Mouse (Mus musculus) embryonic facial prominence, embryonic 12.5 days (tissue): ENCODE measurements around the gene Smtnl1. TPM values are rescaled to one million over a fixed set of nuclear protein-coding genes. Genes with fewer than 3 reads are reported as not detected.

Experiments used
- ATAC-seq: fragments of 200-750 bp; cut with Nextera tagmentation; 2 replicates; pipeline ENCODE4 v1.8.0; 2017; ENCODE audit not compliant: insufficient number of reproducible peaks, insufficient read depth, low FRiP score, low TSS enrichment
- H3K27ac ChIP-seq: fragments of 300-500 bp; sonication (generic); 2 replicates; pipeline ENCODE4 v1.5.1; 2016; ENCODE audit warnings: mild to moderate bottlenecking
- H3K27me3 ChIP-seq: fragments of 300-500 bp; sonication (generic); 2 replicates; pipeline ENCODE4 v1.6.1; 2016; ENCODE audit warnings: mild to moderate bottlenecking, moderate library complexity
- H3K36me3 ChIP-seq: fragments of 300-500 bp; sonication (generic); 2 replicates; pipeline ENCODE4 v1.6.1; 2016; ENCODE audit warnings: mild to moderate bottlenecking
- H3K4me1 ChIP-seq: fragments of 300-500 bp; sonication (generic); 2 replicates; pipeline ENCODE4 v1.6.1; 2016
- H3K4me2 ChIP-seq: fragments of 300-500 bp; sonication (generic); replicated peaks from 2 replicates; pipeline ENCODE4 v1.6.1; 2016; ENCODE audit warnings: mild to moderate bottlenecking, moderate library complexity
- H3K4me3 ChIP-seq: fragments of 300-500 bp; sonication (generic); 2 replicates; pipeline ENCODE4 v1.5.1; 2016; ENCODE audit warnings: mild to moderate bottlenecking
- H3K9ac ChIP-seq: fragments of 300-500 bp; sonication (generic); 2 replicates; pipeline ENCODE4 v1.6.1; 2016; ENCODE audit warnings: mild to moderate bottlenecking, moderate library complexity
- H3K9me3 ChIP-seq: fragments of 300-500 bp; sonication (generic); 2 replicates; pipeline ENCODE4 v1.6.1; 2016; ENCODE audit warnings: mild to moderate bottlenecking, moderate library complexity
- WGBS: fragments of 180-500 bp; shearing (Covaris S2); methylation state at CpG from one replicate; pipeline ENCODE4 v1.1.7; 2016; 5-methylcytosine and 5-hydroxymethylcytosine counted together
- polyA plus RNA-seq: library from polyadenylated mRNA; unstranded; fragments of >200 nt; fragmentation: Nextera tagmentation; extraction: Ambion mirVana; gene quantifications from 2 replicates; pipeline ENCODE4 v1.2.1, GENCODE M21; 2016

Gene Smtnl1
- polyA plus RNA-seq, 1 experiment from 2014 or later = 0.23 TPM

DNA sequence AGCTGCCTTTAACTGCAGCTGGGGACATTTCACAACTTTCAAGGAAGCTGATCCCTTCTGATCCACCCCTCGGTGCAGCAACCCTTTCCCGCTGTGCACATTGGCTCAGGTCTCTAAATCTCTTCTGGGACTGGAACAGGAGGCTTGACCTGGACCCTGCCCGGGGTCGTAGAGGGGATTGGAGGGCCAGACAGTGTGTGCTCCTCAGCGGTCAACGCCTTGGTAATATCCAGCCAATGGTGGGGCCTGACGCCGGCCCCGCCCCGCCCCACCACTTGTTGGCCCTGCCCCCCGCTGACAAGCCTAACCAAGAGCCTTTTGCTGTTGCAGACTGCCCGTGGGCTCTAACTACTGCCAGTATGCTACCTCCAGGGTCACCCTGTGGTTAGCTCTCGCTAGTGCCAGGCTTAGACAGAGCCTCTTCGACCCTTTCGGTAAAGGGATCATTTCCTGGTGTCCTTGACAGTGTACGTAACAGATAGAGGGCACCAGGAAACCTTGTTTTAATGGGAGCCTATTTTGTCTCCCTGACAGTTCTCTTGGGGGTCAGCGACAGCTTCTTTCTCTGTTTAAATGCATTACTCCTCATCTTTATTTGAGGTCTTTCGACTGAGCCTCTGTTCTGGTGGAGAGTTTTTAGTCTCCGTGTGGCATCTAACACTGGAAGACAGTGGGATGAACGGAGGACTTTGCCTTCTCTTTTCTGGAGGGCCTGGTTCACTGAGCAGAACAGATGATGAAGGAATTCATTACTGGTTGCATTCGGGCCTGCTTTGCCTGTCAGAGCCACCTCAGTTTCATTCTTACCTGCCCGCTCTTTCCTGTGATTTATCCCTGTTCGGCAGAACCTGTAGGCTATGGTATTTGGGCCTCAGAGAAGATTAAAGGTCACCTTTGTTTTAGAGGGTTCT lies 28.9 kb upstream of the Smtnl1 start:
- Histone ChIP-seq H3K4me2 (peak overlapping the region; percentile 25), H3K36me3 (peaks cover 43% of the 10 kb centered on the region), H3K27me3 (no peaks in the 10 kb centered on the region), H3K27ac (no peak overlapping the region), H3K9me3 (no peaks in the 10 kb centered on the region), H3K4me3 (no peak overlapping the region), H3K9ac (no peak overlapping the region), H3K4me1 (0 out of 2 replicates have a peak, but pooled peaks cover 8% of the 10 kb centered on the region)
- WGBS = 35% methylated on average over 23 of the region's 23 CpGs
- peak; percentile 57; the same call in 1 of the 2 replicates for ATAC-seq

DNA sequence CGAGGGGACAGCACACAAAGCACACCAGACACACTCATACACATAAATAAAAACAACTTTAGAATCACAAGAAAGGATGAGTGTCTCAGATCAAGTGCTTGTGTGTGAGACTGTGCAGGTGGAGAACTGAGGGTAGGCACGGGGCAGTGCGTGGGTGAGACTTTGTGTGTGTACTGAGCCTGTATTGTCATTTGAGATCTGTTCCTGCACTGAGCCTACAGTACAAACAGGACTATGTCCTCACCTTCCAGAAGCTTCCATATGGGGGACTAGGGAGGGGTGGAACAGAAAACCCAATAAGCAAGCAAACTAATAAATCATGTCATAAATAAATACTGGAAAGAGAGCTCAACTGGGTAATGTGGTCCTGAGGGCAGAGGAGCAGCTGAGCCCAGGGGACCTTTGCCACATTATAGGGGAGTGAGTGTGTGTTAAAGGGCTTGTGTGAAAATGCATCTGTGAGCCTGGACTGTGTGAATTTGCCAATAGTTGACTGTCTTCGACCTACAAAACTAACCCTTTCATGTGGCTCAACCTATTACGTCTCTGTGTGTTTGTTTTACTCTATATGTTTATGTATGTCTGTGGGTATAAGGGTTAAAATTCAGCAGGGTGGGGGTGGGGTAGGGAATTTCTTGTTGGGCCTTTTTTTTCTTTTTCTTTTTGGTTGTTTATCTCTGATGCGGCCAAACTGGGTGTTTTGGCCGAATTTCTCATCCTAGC lies 28.1 kb upstream of the Smtnl1 start:
- no peak for ATAC-seq
- Histone ChIP-seq H3K9ac (no peak overlapping the region), H3K4me2 (peak overlapping the region; percentile 25), H3K27me3 (no peaks in the 10 kb centered on the region), H3K36me3 (peaks cover 43% of the 10 kb centered on the region), H3K4me3 (no peak overlapping the region), H3K9me3 (no peaks in the 10 kb centered on the region), H3K4me1 (0 out of 2 replicates have a peak, but pooled peaks cover 8% of the 10 kb centered on the region), H3K27ac (no peak overlapping the region)
- WGBS = 59% methylated on average over 7 of the region's 7 CpGs

DNA sequence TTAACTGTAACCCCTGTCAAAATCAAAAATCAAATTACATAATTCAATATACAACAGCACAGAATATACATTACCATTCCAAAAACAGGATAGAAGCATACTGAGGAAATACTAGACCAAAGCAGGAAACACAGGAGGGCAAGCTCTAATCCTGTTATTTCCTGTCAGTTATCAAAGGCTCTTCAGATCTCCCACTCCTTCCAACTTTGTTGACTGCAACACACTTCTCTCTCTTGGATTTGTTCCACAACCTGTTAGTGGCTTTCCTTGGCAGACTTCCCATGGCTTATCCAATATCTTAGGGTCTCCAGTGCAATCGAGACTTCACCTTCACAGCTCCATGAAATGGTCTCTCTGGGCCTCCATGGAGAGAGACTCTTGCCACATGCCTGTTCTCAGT lies 22.8 kb upstream of the Smtnl1 start:
- no peak overlapping the region for H3K4me3 ChIP-seq
- no peaks in the 10 kb centered on the region for H3K9me3 ChIP-seq
- ATAC-seq = no peak
- no peak overlapping the region for H3K4me2 ChIP-seq
- 69% methylated on average over 1 of the region's 1 CpGs for WGBS
- peaks cover 14% of the 10 kb centered on the region for H3K4me1 ChIP-seq
- H3K27ac ChIP-seq = no peak overlapping the region
- no peaks in the 10 kb centered on the region for H3K27me3 ChIP-seq
- H3K9ac ChIP-seq = no peak overlapping the region
- H3K36me3 ChIP-seq = peaks cover 14% of the 10 kb centered on the region

DNA sequence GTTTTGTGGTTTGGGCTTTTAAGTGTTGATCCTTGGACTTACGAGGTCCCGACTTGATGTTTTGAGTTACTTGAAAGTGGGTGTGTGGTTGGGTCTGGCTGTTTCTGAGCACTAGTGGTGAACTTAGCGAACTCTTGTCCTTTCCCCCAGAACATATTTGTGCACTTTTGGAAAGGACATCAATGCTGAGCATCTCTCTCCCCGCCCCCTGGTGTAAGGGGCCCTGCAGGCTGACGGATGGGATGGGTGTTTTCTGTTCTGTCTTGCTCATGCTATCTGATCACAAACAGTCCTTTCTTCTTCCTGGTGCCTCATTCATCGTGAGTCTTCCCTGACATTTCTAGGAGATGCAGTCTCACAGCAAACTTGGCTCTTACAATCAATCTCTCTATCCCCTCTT lies 21.2 kb upstream of the Smtnl1 start:
- Histone ChIP-seq H3K4me2 (no peak overlapping the region), H3K9ac (no peak overlapping the region), H3K9me3 (no peaks in the 10 kb centered on the region), H3K4me3 (no peak overlapping the region), H3K4me1 (peaks cover 14% of the 10 kb centered on the region), H3K36me3 (peaks cover 5% of the 10 kb centered on the region), H3K27me3 (no peaks in the 10 kb centered on the region), H3K27ac (no peak overlapping the region)
- no peak for ATAC-seq
- WGBS = 80% methylated on average over 6 of the region's 6 CpGs

DNA sequence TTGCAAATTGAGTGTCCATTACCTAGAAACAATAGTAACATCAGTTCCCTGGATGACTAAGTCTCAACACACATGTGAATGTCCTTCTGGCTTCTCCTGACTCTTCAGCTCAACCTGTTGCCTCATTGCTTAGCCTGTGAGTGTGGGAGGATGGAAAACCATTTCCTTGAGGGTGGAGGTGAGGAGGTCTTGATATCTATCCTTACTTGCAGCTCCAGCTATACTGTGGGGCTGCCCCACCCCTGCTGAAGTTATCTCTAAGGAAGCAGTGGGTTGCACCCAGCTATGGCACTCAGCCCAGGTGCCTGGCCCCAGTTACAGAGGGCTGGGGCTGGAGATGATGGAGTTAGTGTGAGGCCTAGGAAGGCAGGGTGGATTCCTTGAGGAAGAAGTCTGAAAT lies 19.5 kb upstream of the Smtnl1 start:
- H3K4me2 ChIP-seq = peak overlapping the region; percentile 86
- H3K9ac ChIP-seq = peak overlapping the region; percentile 31; the same call in 1 of the 2 replicates
- H3K36me3 ChIP-seq = no peaks in the 10 kb centered on the region
- no peak for ATAC-seq
- peak overlapping the region; percentile 73; the same call in 1 of the 2 replicates for H3K4me3 ChIP-seq
- no peak overlapping the region for H3K27ac ChIP-seq
- H3K4me1 ChIP-seq = peaks cover 14% of the 10 kb centered on the region
- H3K27me3 ChIP-seq = peaks cover 4% of the 10 kb centered on the region; the same call in 1 of the 2 replicates
- H3K9me3 ChIP-seq = no peaks in the 10 kb centered on the region

DNA sequence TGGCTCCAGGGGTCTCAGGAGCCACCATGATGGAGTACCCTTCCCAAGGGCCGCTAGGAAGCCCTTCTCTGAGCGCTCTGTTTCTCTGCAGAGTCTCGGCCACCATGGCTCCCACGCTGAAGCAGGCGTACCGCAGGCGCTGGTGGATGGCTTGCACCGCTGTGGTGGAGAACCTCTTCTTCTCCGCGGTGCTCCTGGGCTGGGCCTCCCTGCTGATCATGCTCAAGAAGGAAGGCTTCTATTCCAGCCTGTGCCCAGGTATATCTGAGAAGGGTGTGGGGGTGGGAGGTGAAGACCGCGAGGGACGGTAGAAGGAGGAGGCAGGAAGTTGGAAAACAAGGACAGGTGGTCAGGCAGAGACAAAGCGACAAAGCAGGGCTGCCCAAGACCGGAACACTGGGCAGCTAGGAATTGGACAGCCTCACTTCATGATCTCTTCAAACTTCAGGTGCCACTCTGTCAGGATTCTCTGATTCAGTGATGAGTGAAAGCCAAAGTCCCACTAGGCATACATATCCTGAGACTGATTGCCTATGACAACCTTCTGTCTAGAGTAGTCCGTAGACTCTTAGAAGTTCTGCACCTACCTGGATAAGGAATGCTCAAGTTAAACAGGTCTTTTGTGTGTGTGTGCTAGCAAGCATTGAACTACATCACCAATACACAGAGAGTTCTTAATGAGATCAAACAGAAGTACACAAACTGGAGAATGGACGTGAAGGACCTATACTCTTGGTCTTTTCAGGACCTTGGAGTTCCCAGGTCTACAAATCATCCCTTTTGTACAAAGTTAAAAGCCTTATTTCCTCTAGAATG lies 18.5 kb upstream of the Smtnl1 start:
- peak overlapping the region; percentile 73 for H3K4me3 ChIP-seq
- no peaks in the 10 kb centered on the region for H3K36me3 ChIP-seq
- H3K27ac ChIP-seq = peak overlapping the region; percentile 90
- WGBS = 7% methylated on average over 17 of the region's 17 CpGs
- ATAC-seq = no peak
- peaks cover 4% of the 10 kb centered on the region; the same call in 1 of the 2 replicates for H3K27me3 ChIP-seq
- H3K4me2 ChIP-seq = peak overlapping the region; percentile 86
- peak overlapping the region; percentile 79 for H3K9ac ChIP-seq
- H3K4me1 ChIP-seq = peaks cover 14% of the 10 kb centered on the region
- H3K9me3 ChIP-seq = no peaks in the 10 kb centered on the region

DNA sequence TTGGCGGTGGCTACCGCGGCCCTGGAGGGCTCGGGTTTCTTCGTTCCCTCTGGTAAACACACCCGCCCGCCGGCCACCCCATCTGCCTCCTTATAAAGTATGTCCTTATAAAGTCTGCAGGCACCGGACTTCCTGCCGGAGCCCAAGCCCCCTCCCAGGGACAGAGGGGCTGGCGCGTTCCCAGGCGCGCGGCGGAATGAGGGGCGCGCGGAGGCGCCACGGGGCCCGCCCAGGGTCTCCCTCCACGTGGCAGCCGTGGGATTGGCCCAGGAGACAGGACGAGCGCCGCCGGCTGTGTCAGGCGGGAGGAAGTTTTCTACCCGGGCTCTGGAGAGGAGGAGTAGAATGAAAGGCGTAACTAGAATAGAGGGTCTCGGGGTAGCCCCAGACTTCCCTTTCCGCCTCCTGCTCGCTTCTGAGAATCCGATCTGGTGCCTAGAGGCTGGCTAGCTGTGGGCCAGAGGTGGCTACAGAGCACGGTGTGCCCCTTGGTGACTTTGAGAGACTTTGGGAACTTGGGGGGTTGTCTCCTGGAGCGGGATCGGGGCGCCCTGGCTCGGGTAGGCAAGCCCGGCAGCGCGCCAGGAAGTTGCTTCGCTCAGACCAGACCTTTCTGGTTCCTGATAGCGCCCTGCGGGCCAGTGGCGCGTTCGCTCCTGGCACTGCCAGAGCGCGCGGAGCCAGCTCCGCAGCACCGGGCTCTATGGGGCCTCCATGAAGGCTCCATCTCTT lies 17.7 kb upstream of the Smtnl1 start:
- Histone ChIP-seq H3K36me3 (no peaks in the 10 kb centered on the region), H3K9ac (peak overlapping the region; percentile 79), H3K27ac (peak overlapping the region; percentile 90), H3K27me3 (peaks cover 4% of the 10 kb centered on the region; the same call in 1 of the 2 replicates), H3K4me3 (peak overlapping the region; percentile 73), H3K4me1 (peaks cover 14% of the 10 kb centered on the region), H3K4me2 (peak overlapping the region; percentile 86), H3K9me3 (no peaks in the 10 kb centered on the region)
- peak; percentile 87 for ATAC-seq
- WGBS = 0% methylated on average over 54 of the region's 54 CpGs

DNA sequence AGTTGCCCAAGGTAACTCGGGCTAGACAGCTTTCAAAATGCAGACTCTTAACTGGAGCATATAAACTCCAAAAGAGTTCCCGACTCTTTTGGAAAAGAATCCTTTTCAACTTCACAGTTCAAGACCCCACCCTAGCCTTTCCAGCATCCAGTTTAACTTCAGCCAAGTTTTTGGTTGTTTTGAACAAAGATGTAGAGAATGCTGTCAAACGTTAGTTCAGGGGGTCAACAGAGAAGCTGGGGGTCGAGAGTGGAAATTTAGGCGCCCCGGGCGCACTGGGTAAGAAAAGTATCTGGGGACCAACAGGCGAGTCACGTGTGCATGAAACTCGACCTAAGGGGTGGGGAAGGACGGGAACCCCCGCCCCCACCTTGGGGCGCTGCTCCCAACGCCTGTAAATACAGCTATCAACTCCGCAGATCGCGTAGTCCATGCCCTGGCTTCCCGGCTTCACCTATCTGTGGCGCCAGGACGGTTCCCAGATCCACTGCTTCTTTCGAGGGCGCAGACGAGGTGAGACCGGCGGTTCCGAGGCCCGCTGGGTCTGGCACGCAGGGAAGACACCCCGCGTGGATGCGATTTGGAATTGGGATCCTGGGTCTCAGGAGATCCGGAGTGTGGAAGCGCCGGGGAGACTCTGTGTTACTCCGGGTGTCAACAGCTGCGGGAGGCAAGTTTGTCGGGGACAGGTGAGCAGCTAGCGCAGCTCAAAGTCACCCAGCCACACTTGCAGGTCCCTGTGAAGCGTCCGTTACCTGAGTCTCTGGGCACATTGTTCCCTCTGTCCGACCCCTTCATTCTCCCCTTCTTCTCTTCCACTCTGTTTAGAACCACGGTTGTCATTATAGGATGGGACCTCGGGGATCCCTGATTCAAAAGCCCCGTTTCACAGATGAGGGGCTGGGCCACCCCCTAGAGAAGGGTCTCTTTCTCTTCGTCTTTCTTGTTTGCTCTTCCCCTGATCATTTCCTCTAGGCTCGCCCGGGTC lies 16.8 kb upstream of the Smtnl1 start:
- peak overlapping the region; percentile 90 for H3K27ac ChIP-seq
- peak overlapping the region; percentile 73 for H3K4me3 ChIP-seq
- H3K27me3 ChIP-seq = peaks cover 4% of the 10 kb centered on the region; the same call in 1 of the 2 replicates
- WGBS = under 1% methylated on average over 47 of the region's 47 CpGs
- H3K9me3 ChIP-seq = no peaks in the 10 kb centered on the region
- peak overlapping the region; percentile 79 for H3K9ac ChIP-seq
- peak overlapping the region; percentile 86 for H3K4me2 ChIP-seq
- H3K4me1 ChIP-seq = peaks cover 14% of the 10 kb centered on the region
- ATAC-seq = peak; percentile 25
- H3K36me3 ChIP-seq = no peaks in the 10 kb centered on the region

DNA sequence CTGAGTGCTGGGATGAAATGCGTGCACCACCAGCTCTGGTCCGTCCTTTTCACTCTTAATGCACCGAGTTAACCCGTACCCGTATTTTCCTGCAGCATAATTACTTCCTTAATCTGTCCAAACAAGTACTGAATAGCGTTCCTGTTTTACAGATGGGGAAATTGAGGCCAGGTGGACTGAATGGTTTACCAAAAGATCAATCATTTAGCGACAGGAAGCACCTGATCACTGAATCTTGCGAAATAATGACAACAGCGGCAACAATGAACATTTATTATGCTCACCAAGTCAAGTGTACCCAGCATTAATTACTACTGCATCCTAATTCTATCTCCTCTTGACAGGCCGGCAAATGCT lies 16.1 kb upstream of the Smtnl1 start, which contains the start of gene Slc43a1:
Slc43a1 (plus strand) TSS at position 258 of the 357 bp plus-strand sequence.
- ATAC-seq = no peak
- Histone ChIP-seq H3K4me2 (peak within 1 kb of the TSS; percentile 86), H3K9me3 (no peaks in the 10 kb centered on the region), H3K36me3 (no peaks in the 10 kb centered on the region), H3K4me1 (peaks cover 14% of the 10 kb centered on the region), H3K27ac (peak within 1 kb of the TSS; percentile 90), H3K9ac (peak within 1 kb of the TSS; percentile 79), H3K4me3 (peak within 1 kb of the TSS; percentile 73), H3K27me3 (peaks cover 4% of the 10 kb centered on the region; the same call in 1 of the 2 replicates)
- 12% methylated on average over 10 of the region's 10 CpGs for WGBS
